Mouse (Mus musculus) limb, embryonic 11.5 days (tissue): ENCODE measurements around the gene Ccdc155. TPM values are rescaled to one million over a fixed set of nuclear protein-coding genes. Genes with fewer than 3 reads are reported as not detected.
A peak's percentile ranks its signal among the peaks of the same experiment; 100 is the strongest.

ENCODE experiments used
- ATAC-seq: fragments of 200-750 bp; cut with Nextera tagmentation; 2 replicates; pipeline ENCODE4 v1.8.0; 2017; ENCODE audit warnings: low read depth; ENCODE audit not compliant: insufficient number of reproducible peaks, low FRiP score, low TSS enrichment
- DNase-seq: peaks from one replicate; pipeline ENCODE4 v3.0.0-alpha.2; 2015; ENCODE audit warnings: low spot score
- H3K27ac ChIP-seq: fragments of 300-500 bp; sonication (generic); replicated peaks from 2 replicates; pipeline ENCODE4 v1.5.1; 2014; ENCODE audit warnings: low read depth, mild to moderate bottlenecking, low read length
- H3K27me3 ChIP-seq: fragments of 300-500 bp; sonication (generic); 2 replicates; pipeline ENCODE4 v1.6.1; 2014; ENCODE audit warnings: mild to moderate bottlenecking, low read length, mixed read lengths; ENCODE audit not compliant: control insufficient read depth, insufficient read depth
- H3K36me3 ChIP-seq: fragments of 300-500 bp; sonication (generic); 2 replicates; pipeline ENCODE4 v1.6.1; 2014; ENCODE audit warnings: mild to moderate bottlenecking, low read length, moderate library complexity, mixed read lengths; ENCODE audit not compliant: control insufficient read depth, insufficient read depth
- H3K4me1 ChIP-seq: fragments of 300-500 bp; sonication (generic); 2 replicates; pipeline ENCODE4 v1.6.1; 2014; ENCODE audit warnings: low read length, mixed read lengths; ENCODE audit not compliant: control insufficient read depth, insufficient read depth
- H3K4me2 ChIP-seq: fragments of 300-500 bp; sonication (generic); 2 replicates; pipeline ENCODE4 v1.6.1; 2014; ENCODE audit warnings: low read depth, mild to moderate bottlenecking, moderate library complexity; ENCODE audit not compliant: severe bottlenecking
- H3K4me3 ChIP-seq: fragments of 300-500 bp; sonication (generic); 2 replicates; pipeline ENCODE4 v1.5.1; 2014; ENCODE audit warnings: low read depth, low read length
- H3K9ac ChIP-seq: fragments of 300-500 bp; sonication (generic); 2 replicates; pipeline ENCODE4 v1.6.1; 2014; ENCODE audit warnings: mild to moderate bottlenecking, low read length
- H3K9me3 ChIP-seq: fragments of 300-500 bp; sonication (generic); 2 replicates; pipeline ENCODE4 v1.6.1; 2016; ENCODE audit warnings: low read length; ENCODE audit not compliant: control insufficient read depth
- WGBS: fragments of 180-500 bp; shearing (Covaris S2); extraction: QIAGEN DNeasy Blood & Tissue Kit; methylation state at CpG from one replicate; pipeline ENCODE4 v1.1.7; 2014; 5-methylcytosine and 5-hydroxymethylcytosine counted together
- polyA plus RNA-seq: library from polyadenylated mRNA; unstranded; fragments of >200 nt; fragmentation: Nextera tagmentation; extraction: Ambion mirVana; gene quantifications from 2 replicates; pipeline ENCODE4 v1.2.1, GENCODE M21; 2014

The Ccdc155 gene
- polyA plus RNA-seq = 0.41 and 0.51 TPM in 2 replicates

DNA sequence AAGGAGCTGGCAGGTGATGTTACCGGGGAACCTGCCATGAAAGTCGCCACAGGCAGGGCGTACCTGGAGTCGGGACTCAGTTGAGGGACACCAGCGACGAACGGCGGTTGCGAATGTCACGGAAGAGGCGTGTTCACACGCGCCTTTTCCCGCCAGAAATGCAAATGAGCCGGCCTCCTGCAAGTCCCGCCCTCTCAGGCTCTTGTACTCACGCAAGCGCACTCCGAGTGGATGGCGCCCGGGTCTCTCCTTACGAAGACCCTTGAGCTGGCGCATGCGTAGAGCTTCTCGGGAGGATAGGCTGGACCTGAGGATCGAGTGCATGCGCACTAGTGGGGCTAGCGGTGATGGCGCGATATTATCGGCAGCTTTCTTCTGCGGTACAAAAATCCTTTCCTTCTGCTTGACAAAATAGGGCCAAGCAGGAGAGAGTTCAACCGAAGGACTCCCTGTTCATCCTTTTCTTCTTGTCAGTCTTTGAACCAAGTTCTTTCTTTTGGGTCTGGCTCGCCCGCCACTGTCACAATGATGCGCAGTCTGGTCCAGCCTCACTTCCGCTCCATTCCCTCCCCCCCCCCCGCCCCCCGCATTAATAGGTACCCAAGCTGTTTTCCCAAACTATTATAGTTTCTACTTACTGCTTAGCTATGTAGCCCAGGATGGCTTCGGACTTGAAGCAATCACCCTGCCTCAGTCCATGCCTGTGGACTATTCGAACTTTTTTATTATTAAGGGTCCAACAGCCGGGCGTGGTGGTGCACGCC lies at the start of gene Ccdc155:
Ccdc155 (minus strand) TSS at position 513 of the 764 bp plus-strand sequence.
- Histone ChIP-seq H3K4me3 (peak within 1 kb of the TSS; percentile 35), H3K4me2 (peak within 1 kb of the TSS; percentile 44), H3K27me3 (no peaks in the 10 kb centered on the region), H3K36me3 (no peaks in the 10 kb centered on the region), H3K9me3 (no peaks in the 10 kb centered on the region; the same call in 1 of the 2 replicates), H3K9ac (peak within 1 kb of the TSS; percentile 55; the same call in 1 of the 2 replicates), H3K27ac (no peak within 1 kb of the TSS), H3K4me1 (no peaks in the 10 kb centered on the region)
- ATAC-seq (peak; percentile 96), DNase-seq (peak; percentile 99)
- 10% methylated on average over 44 of the region's 44 CpGs for WGBS

DNA sequence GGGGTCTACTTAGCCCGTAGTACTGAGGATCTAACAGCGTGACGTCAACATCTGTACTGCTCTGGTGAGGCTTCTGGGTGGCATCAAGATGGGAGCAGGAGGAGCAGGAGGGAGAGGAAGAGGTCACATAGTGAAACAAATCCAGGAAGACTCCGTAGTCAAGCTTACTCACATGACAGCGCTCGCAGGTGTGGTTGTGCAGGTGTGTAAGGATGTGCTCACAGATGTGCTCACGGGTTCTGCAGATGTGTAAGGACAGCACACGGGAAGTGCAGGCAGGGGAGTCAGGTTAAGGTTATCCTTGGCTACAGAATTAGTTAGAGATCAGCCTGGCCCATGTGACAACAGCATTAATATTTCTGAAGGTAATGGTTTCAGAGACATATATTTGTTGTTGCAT lies 49.1 kb upstream of the Ccdc155 start:
- Histone ChIP-seq H3K4me2 (no peak overlapping the region), H3K4me1 (no peaks in the 10 kb centered on the region), H3K9ac (no peak overlapping the region), H3K9me3 (no peaks in the 10 kb centered on the region), H3K36me3 (no peaks in the 10 kb centered on the region), H3K27ac (no peak overlapping the region), H3K27me3 (no peaks in the 10 kb centered on the region), H3K4me3 (no peak overlapping the region)
- DNase-seq = no peak
- 92% methylated on average over 8 of the region's 8 CpGs for WGBS
- ATAC-seq = no peak

DNA sequence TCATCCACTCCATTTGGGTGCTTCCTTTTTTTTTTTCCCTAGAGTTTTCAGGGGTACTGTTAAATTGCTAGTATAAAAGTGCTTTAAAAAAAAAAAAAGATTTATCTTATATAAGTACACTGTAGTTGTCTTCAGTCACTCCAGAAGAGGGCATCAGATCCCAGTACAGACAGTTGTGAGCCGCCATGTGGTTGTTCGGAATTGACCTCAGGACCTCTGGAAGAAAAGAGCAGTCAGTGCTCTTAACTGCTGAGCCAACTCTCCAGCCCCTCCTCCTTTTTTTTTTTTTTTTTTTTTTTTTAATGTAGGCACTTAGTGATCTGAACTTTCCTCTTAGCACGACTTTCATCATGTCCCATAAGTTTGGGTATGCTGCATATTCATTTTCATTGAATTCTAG lies 43.0 kb upstream of the Ccdc155 start:
- H3K9me3 ChIP-seq = no peaks in the 10 kb centered on the region
- no peak overlapping the region for H3K9ac ChIP-seq
- H3K27ac ChIP-seq = no peak overlapping the region
- no peaks in the 10 kb centered on the region for H3K27me3 ChIP-seq
- no peak overlapping the region for H3K4me3 ChIP-seq
- H3K36me3 ChIP-seq = no peaks in the 10 kb centered on the region
- no peak for ATAC-seq
- WGBS = 30% methylated on average over 3 of the region's 3 CpGs
- no peak for DNase-seq
- H3K4me1 ChIP-seq = no peaks in the 10 kb centered on the region
- no peak overlapping the region for H3K4me2 ChIP-seq

DNA sequence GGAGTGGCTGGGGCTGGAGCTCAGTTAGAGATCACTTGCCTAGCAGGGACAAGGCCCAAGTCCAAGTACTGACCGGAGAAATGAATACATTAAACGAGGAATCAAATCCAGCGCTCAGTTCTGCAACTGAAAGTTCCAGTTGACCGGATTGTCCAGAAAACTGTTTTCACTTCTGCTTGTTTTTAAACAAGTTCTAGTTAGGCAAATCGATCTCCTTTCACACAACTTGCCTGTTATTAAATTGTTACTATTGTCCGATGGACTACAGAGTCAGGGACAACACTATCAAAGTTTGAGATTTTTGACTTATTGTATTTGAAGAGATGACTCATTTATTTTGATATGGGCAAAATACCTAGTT lies 36.7 kb upstream of the Ccdc155 start:
- H3K27ac ChIP-seq = no peak overlapping the region

GRCm38 (mm10) chr7:45240633-45241388 lies 36.1 kb upstream of the Ccdc155 start, which contains the start of gene Slc6a16:
Slc6a16 (plus strand) TSS chr7:45241085.
- H3K4me2 ChIP-seq = peak within 1 kb of the TSS; percentile 48
- 11% methylated on average over 50 of the region's 53 CpGs for WGBS
- H3K9me3 ChIP-seq = no peaks in the 10 kb centered on the region
- 0 out of 2 replicates have a peak, but pooled peaks cover 8% of the 10 kb centered on the region for H3K4me1 ChIP-seq
- peak within 1 kb of the TSS; percentile 39 for H3K9ac ChIP-seq
- H3K27ac ChIP-seq = no peak within 1 kb of the TSS
- peaks cover 3% of the 10 kb centered on the region; the same call in 1 of the 2 replicates for H3K27me3 ChIP-seq
- DNase-seq (peak; percentile 77), ATAC-seq (0 out of 2 replicates have a peak, but pooled peaks have one; percentile 23)
- peak within 1 kb of the TSS; percentile 19; the same call in 1 of the 2 replicates for H3K4me3 ChIP-seq
- H3K36me3 ChIP-seq = no peaks in the 10 kb centered on the region

More for the DNA sequence above, 36.7 kb upstream of the Ccdc155 start:
- DNase-seq = no peak
- H3K9ac ChIP-seq = no peak overlapping the region
- WGBS = 78% methylated on average over 6 of the region's 6 CpGs
- no peak for ATAC-seq
- no peaks in the 10 kb centered on the region for H3K9me3 ChIP-seq
- no peaks in the 10 kb centered on the region for H3K36me3 ChIP-seq
- peaks cover 3% of the 10 kb centered on the region; the same call in 1 of the 2 replicates for H3K27me3 ChIP-seq
- 0 out of 2 replicates have a peak, but pooled peaks cover 6% of the 10 kb centered on the region for H3K4me1 ChIP-seq
- no peak overlapping the region for H3K4me3 ChIP-seq
- peak overlapping the region; percentile 48; the same call in 1 of the 2 replicates for H3K4me2 ChIP-seq

- 87% methylated on average over 7 of the region's 7 CpGs for WGBS
- ATAC-seq (no peak), DNase-seq (no peak)
- 0 out of 2 replicates have a peak, but pooled peaks cover 13% of the 10 kb centered on the region for H3K4me1 ChIP-seq
- H3K9me3 ChIP-seq = no peaks in the 10 kb centered on the region
- peaks cover 3% of the 10 kb centered on the region; the same call in 1 of the 2 replicates for H3K27me3 ChIP-seq
- no peak overlapping the region for H3K27ac ChIP-seq
- no peak overlapping the region for H3K4me2 ChIP-seq
- H3K4me3 ChIP-seq = no peak overlapping the region
- no peak overlapping the region for H3K9ac ChIP-seq
- no peaks in the 10 kb centered on the region for H3K36me3 ChIP-seq
Measured at GRCm38 (mm10) chr7:45240109-45240508, 35.4 kb upstream of the Ccdc155 start.

DNA sequence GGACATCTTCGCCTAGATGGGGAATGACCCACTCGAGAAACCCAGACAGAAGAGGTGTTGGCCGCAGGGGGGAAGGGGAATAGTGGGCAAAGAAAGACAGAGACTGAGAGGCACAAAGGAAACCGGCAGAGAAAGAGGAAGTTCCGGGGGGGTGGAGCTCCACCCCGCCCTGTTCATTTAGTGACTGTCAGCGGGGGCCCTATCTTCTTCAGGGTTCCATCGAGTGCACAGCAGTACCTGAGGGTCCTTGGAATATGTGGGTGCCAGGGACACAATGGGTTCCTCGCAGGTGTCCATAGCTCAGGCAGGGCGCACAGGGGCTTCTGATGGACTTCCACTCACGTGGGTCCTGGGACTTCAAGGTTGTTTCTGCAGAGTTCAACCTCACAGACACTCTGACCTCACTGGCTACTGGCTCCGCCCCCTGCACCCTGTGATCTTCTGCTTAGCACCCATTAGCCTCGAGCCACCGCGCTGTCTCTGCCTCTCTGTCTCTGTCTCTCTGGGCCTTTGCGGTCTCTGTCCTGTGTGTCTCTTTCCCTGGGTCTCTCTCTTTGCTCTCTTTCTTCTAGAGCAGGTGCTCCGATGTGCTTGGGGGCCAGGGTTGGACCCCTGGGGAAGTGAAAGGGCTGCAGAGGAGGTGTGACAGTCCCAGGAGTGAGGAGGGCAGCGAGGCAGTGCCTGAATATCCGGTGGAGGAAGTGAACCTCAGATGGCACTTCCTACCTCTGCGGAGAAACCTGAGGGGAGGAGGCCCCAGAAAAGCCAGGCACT lies 34.2 kb upstream of the Ccdc155 start, which contains the start of gene Cd37:
Cd37 (minus strand) TSS at position 393 of the 774 bp plus-strand sequence.
- no peak for DNase-seq
- 38% methylated on average over 20 of the region's 20 CpGs for WGBS
- no peaks in the 10 kb centered on the region for H3K9me3 ChIP-seq
- H3K9ac ChIP-seq = no peak within 1 kb of the TSS
- no peaks in the 10 kb centered on the region for H3K36me3 ChIP-seq
- peaks cover 22% of the 10 kb centered on the region for H3K4me1 ChIP-seq
- H3K4me2 ChIP-seq = no peak within 1 kb of the TSS
- H3K27me3 ChIP-seq = peaks cover 3% of the 10 kb centered on the region; the same call in 1 of the 2 replicates
- no peak for ATAC-seq
- H3K27ac ChIP-seq = no peak within 1 kb of the TSS
- H3K4me3 ChIP-seq = no peak within 1 kb of the TSS
